In genomic region chr19:32595131-32595505, GRCm38 (mm10) we compare ENCODE assay signal across 8 mouse cellular contexts. TPM values are rescaled to one million over a fixed set of nuclear protein-coding genes. Genes with fewer than 3 reads are reported as not detected.
A peak's percentile ranks its signal among the peaks of the same experiment; 100 is the strongest.
DNase-seq lines count a peak whose midpoint lies in the region; ATAC-seq and TF ChIP-seq lines count a peak whose summit lies in the region.

No protein-coding gene starts in this region.

- H3K79me2 ChIP-seq in MEL (ENCODE audit: control insufficient read depth, insufficient read depth, low read length, poor library complexity): no peaks in the 10 kb centered on the region; the same call in 1 of the 2 replicates

- no peak for DNase-seq in heart, postnatal 4 days
- DNase-seq in MEL (ENCODE audit: low read depth, low spot score): no peak
- DNase-seq in urinary bladder, postnatal 4 days (ENCODE audit: low spot score in 2 of 2): no peak
- DNase-seq in frontal cortex, postnatal 10 days (ENCODE audit: low spot score in 2 of 2): no peak
- DNase-seq in urinary bladder, postnatal 10 days (ENCODE audit: low spot score): no peak

- no peak for TF ChIP-seq CTCF in MEL (IDR thresholded peaks at IDR 0.05 in 2 of 3, conservative IDR thresholded peaks at IDR 0.05 in 1 of 3; ENCODE audit: control insufficient read depth in 1 of 3, insufficient read depth in 1 of 3, low read depth in 2 of 3, low read length in 3 of 3, poor library complexity in 1 of 3, severe bottlenecking in 1 of 3)

- WGBS in heart, embryonic 15.5 days: 19% methylated on average over 8 of the region's 8 CpGs
- 21% methylated on average over 8 of the region's 8 CpGs for WGBS in hindbrain, embryonic 13.5 days
- 20% methylated on average over 8 of the region's 8 CpGs for WGBS in midbrain, embryonic 13.5 days

- H3K27me3 ChIP-seq in heart, embryonic 15.5 days: 0 out of 2 replicates have a peak, but pooled peaks cover 3% of the 10 kb centered on the region
- no peaks in the 10 kb centered on the region for H3K27me3 ChIP-seq in MEL (ENCODE audit: control insufficient read depth in 1 of 2, insufficient read depth in 2 of 2, low read length in 2 of 2)
- H3K27me3 ChIP-seq in hindbrain, embryonic 13.5 days: peaks cover 35% of the 10 kb centered on the region
- peaks cover 44% of the 10 kb centered on the region for H3K27me3 ChIP-seq in midbrain, embryonic 13.5 days

- no peak for TF ChIP-seq EP300 in MEL (IDR thresholded peaks at IDR 0.05; ENCODE audit: low read depth in 1 of 2, low read length in 2 of 2)

- peak overlapping the region; percentile 74 for H3K4me3 ChIP-seq in heart, embryonic 15.5 days
- peak overlapping the region; percentile 73 to 76; a peak in 3 of 4 replicates for H3K4me3 ChIP-seq in MEL (ENCODE audit: control insufficient read depth in 1 of 2, insufficient read depth in 1 of 2, low read depth in 2 of 2, low read length in 2 of 2)
- peak overlapping the region; percentile 53 for H3K4me3 ChIP-seq in hindbrain, embryonic 13.5 days
- peak overlapping the region; percentile 54 for H3K4me3 ChIP-seq in midbrain, embryonic 13.5 days (replicated peaks)

- peak overlapping the region; percentile 93 for H3K4me2 ChIP-seq in heart, embryonic 15.5 days
- peak overlapping the region; percentile 88 for H3K4me2 ChIP-seq in hindbrain, embryonic 13.5 days
- peak overlapping the region; percentile 86 for H3K4me2 ChIP-seq in midbrain, embryonic 13.5 days (replicated peaks)

- 0 out of 2 replicates have a peak, but pooled peaks cover 7% of the 10 kb centered on the region for H3K4me1 ChIP-seq in heart, embryonic 15.5 days (replicated peaks)
- peaks cover 0 to 3% of the 10 kb centered on the region in 2 experiments; a peak in 1 of 4 replicates for H3K4me1 ChIP-seq in MEL (ENCODE audit: control insufficient read depth in 1 of 2, insufficient read depth in 2 of 2, low read length in 2 of 2)
- H3K4me1 ChIP-seq in hindbrain, embryonic 13.5 days (replicated peaks): peaks cover 11% of the 10 kb centered on the region
- peaks cover 11% of the 10 kb centered on the region for H3K4me1 ChIP-seq in midbrain, embryonic 13.5 days (replicated peaks)

- H3K9ac ChIP-seq in heart, embryonic 15.5 days: peak overlapping the region; percentile 62
- peak overlapping the region; percentile 78 for H3K9ac ChIP-seq in MEL (ENCODE audit: control insufficient read depth, low read depth, low read length, poor library complexity, severe bottlenecking)
- peak overlapping the region; percentile 73 for H3K9ac ChIP-seq in hindbrain, embryonic 13.5 days
- H3K9ac ChIP-seq in midbrain, embryonic 13.5 days (replicated peaks): peak overlapping the region; percentile 59

- TF ChIP-seq RAD21 in MEL (IDR thresholded peaks at IDR 0.05; ENCODE audit: low read depth, low read length): no peak

- no peak overlapping the region for H3K27ac ChIP-seq in heart, embryonic 15.5 days
- H3K27ac ChIP-seq in MEL (ENCODE audit: control insufficient read depth, low read depth, low read length): no peak overlapping the region
- no peak overlapping the region for H3K27ac ChIP-seq in hindbrain, embryonic 13.5 days
- H3K27ac ChIP-seq in midbrain, embryonic 13.5 days: no peak overlapping the region

- no peak for TF ChIP-seq POLR2A in MEL (IDR thresholded peaks at IDR 0.05; ENCODE audit: control insufficient read depth in 1 of 2, insufficient read depth in 1 of 2, low read depth in 1 of 2, low read length in 2 of 2, poor library complexity in 1 of 2)

- H3K9me3 ChIP-seq in heart, embryonic 15.5 days (replicated peaks): no peaks in the 10 kb centered on the region
- H3K9me3 ChIP-seq in MEL (replicated peaks; ENCODE audit: insufficient read depth, low read length): no peaks in the 10 kb centered on the region
- no peaks in the 10 kb centered on the region for H3K9me3 ChIP-seq in hindbrain, embryonic 13.5 days
- H3K9me3 ChIP-seq in midbrain, embryonic 13.5 days: no peaks in the 10 kb centered on the region

- no peaks in the 10 kb centered on the region for H3K36me3 ChIP-seq in heart, embryonic 15.5 days
- H3K36me3 ChIP-seq in MEL (ENCODE audit: control insufficient read depth in 1 of 2, insufficient read depth in 2 of 2, low read length in 2 of 2): peaks cover 0 to 5% of the 10 kb centered on the region in 2 experiments; a peak in 2 of 4 replicates
- H3K36me3 ChIP-seq in hindbrain, embryonic 13.5 days: no peaks in the 10 kb centered on the region
- no peaks in the 10 kb centered on the region for H3K36me3 ChIP-seq in midbrain, embryonic 13.5 days

- no peak for ATAC-seq in heart, embryonic 15.5 days (replicated peaks; ENCODE audit: insufficient number of reproducible peaks, insufficient read depth, low FRiP score, low read depth)
- ATAC-seq in hindbrain, embryonic 13.5 days (ENCODE audit: low FRiP score): no peak
- no peak for ATAC-seq in midbrain, embryonic 13.5 days

TF ChIP-seq in MEL, 35 proteins besides CTCF, POLR2A, EP300 and RAD21:
- TF ChIP-seq BHLHE40 (IDR thresholded peaks at IDR 0.05; ENCODE audit: borderline replicate concordance, low read depth, low read length): no peak
- TF ChIP-seq ELF1 (IDR thresholded peaks at IDR 0.05; ENCODE audit: low read depth, low read length): no peak
- no peak for TF ChIP-seq USF1 (IDR thresholded peaks at IDR 0.05; ENCODE audit: low read depth, low read length)
- no peak for TF ChIP-seq TAL1 (IDR thresholded peaks at IDR 0.05; ENCODE audit: low read length)
- TF ChIP-seq MYC (IDR thresholded peaks at IDR 0.05; ENCODE audit: low read depth, low read length): no peak
- no peak for TF ChIP-seq ZC3H11A (IDR thresholded peaks at IDR 0.05; ENCODE audit: low read depth, low read length)
- no peak for TF ChIP-seq GABPA (IDR thresholded peaks at IDR 0.05; ENCODE audit: low read depth, low read length)
- TF ChIP-seq MYB (IDR thresholded peaks at IDR 0.05; ENCODE audit: low read depth, low read length): no peak
- TF ChIP-seq POLR2AphosphoS5 (IDR thresholded peaks at IDR 0.05; ENCODE audit: borderline replicate concordance, low read depth, low read length): no peak
- no peak for TF ChIP-seq ETS1 (IDR thresholded peaks at IDR 0.05; ENCODE audit: low read depth, low read length)
- no peak for TF ChIP-seq ZMIZ1 (IDR thresholded peaks at IDR 0.05; ENCODE audit: low read depth, low read length)

RNA-seq across cellular contexts. Expression of gene Papss2, which starts 0.5 kb away (rescaled TPM):
- polyA plus RNA-seq in heart, embryonic 15.5 days (2015; fragmentation: Nextera tagmentation; extraction: Ambion mirVana): 6.7 and 7.8 TPM in 2 replicates
- 1 to 10 TPM; 8.1 to 9.4 TPM for total RNA-seq in heart, postnatal 4 days (2021)
- total RNA-seq in MEL (2012; rRNA removed): 1.5 and 1.7 TPM in 2 replicates
- 1 to 10 TPM in 1 of 2 experiments, not detected in 1; 2.6 TPM for polyA plus RNA-seq in MEL (2012; ENCODE audit: insufficient read depth in 1 of 2, insufficient read length in 2 of 2, low read depth in 1 of 2, low replicate concordance in 2 of 2, missing spikeins in 1 of 2)
- polyA plus RNA-seq in hindbrain, embryonic 13.5 days (2015; fragmentation: Nextera tagmentation; extraction: Ambion mirVana): 1.1 and 1.2 TPM in 2 replicates
- polyA plus RNA-seq in midbrain, embryonic 13.5 days (2015; fragmentation: Nextera tagmentation; extraction: Ambion mirVana): 0.39 and 0.41 TPM in 2 replicates
